Mouse (Mus musculus) gonadal fat pad, adult 2 months (tissue): ENCODE results near the gene Ccnt1. TPM values are rescaled to one million over a fixed set of nuclear protein-coding genes. Genes with fewer than 3 reads are reported as not detected.

Experiments used
- DNase-seq: peaks from one replicate; pipeline ENCODE4 v3.0.0-alpha.2; 2012; ENCODE audit warnings: low read depth
- polyA plus RNA-seq: library from polyadenylated mRNA; depleted of rRNA; stranded (reverse); fragments of >200 nt; gene quantifications from 2 replicates; pipeline ENCODE4 v1.2.3, GENCODE M21; 2012; rRNA removed

The Ccnt1 gene
- polyA plus RNA-seq, 1 experiment = 13.2 TPM

- DNase-seq = no peak
Observed at GRCm38 (mm10) chr15:98510438-98511385, 60.0 kb downstream of the Ccnt1 start.

- no peak for DNase-seq
Observed at GRCm38 (mm10) chr15:98509387-98509786, 61.3 kb downstream of the Ccnt1 start.

GRCm38 (mm10) chr15:98507321-98507720 lies 63.4 kb downstream of the Ccnt1 start:
- no peak for DNase-seq

GRCm38 (mm10) chr15:98506253-98506957 lies 64.3 kb downstream of the Ccnt1 start:
- DNase-seq = peak; percentile 36

- DNase-seq = no peak
Observed at GRCm38 (mm10) chr15:98504514-98504913, 66.2 kb downstream of the Ccnt1 start.

GRCm38 (mm10) chr15:98503317-98503716 lies 67.4 kb downstream of the Ccnt1 start:
- no peak for DNase-seq

GRCm38 (mm10) chr15:98497631-98498030 lies 73.1 kb downstream of the Ccnt1 start:
- DNase-seq = no peak

GRCm38 (mm10) chr15:98492102-98492501 lies 78.6 kb downstream of the Ccnt1 start, which contains the start of gene Olfr279:
Gene Olfr279 (plus strand): TSS chr15:98492402.
- no peak for DNase-seq

GRCm38 (mm10) chr15:98491332-98491731 lies 79.4 kb downstream of the Ccnt1 start:
- no peak for DNase-seq

Other genes with a start within 250 kb of the Ccnt1 start
- gene Olfr284, start 229.9 kb downstream of the Ccnt1 start, polyA plus RNA-seq = not detected in 2 replicates
- not detected in 2 replicates for gene Olfr283, start 190.0 kb downstream of the Ccnt1 start, polyA plus RNA-seq
- not detected in 2 replicates for gene Olfr282, start 139.7 kb downstream of the Ccnt1 start, polyA plus RNA-seq
- gene Olfr281, start 118.3 kb downstream of the Ccnt1 start, polyA plus RNA-seq = not detected in 2 replicates
- gene OR5BS1P, start 101.0 kb downstream of the Ccnt1 start, polyA plus RNA-seq = not detected in 2 replicates
- gene Lalba, start 88.2 kb downstream of the Ccnt1 start, polyA plus RNA-seq = 0.15 and 0.24 TPM in 2 replicates
- not detected in 2 replicates for gene Olfr279, start 78.5 kb downstream of the Ccnt1 start, polyA plus RNA-seq
- gene Kansl2, start 36.7 kb downstream of the Ccnt1 start, polyA plus RNA-seq = 38.4 and 41.0 TPM in 2 replicates
- gene 4930415O20Rik, start 81 bp upstream of the Ccnt1 start, polyA plus RNA-seq = 0.58 and 1.3 TPM in 2 replicates
- 84.8 and 91.2 TPM in 2 replicates for gene Adcy6, start 39.2 kb upstream of the Ccnt1 start, polyA plus RNA-seq
- 13.7 and 16.1 TPM in 2 replicates for gene Cacnb3, start 59.9 kb upstream of the Ccnt1 start, polyA plus RNA-seq
- gene Ddx23, start 92.0 kb upstream of the Ccnt1 start, polyA plus RNA-seq = 30.2 and 31.3 TPM in 2 replicates
- 2.6 and 4.8 TPM in 2 replicates for gene Rnd1, start 106.5 kb upstream of the Ccnt1 start, polyA plus RNA-seq
- 0.73 and 1.6 TPM in 2 replicates for gene Ccdc65, start 137.3 kb upstream of the Ccnt1 start, polyA plus RNA-seq
- 59.6 and 73.5 TPM in 2 replicates for gene Fkbp11, start 157.3 kb upstream of the Ccnt1 start, polyA plus RNA-seq
- gene Arf3, start 192.3 kb upstream of the Ccnt1 start, polyA plus RNA-seq = 149 and 209 TPM in 2 replicates
- 2.7 and 3.7 TPM in 2 replicates for gene Wnt10b, start 207.2 kb upstream of the Ccnt1 start, polyA plus RNA-seq
- 0.05 TPM in 1 of 2 replicates, not detected in the other for gene Wnt1, start 218.9 kb upstream of the Ccnt1 start, polyA plus RNA-seq
- gene Ddn, start 238.6 kb upstream of the Ccnt1 start, polyA plus RNA-seq = 0.05 and 0.11 TPM in 2 replicates